Mouse (Mus musculus): ENCODE results near the gene Zc3h10.

DNA sequence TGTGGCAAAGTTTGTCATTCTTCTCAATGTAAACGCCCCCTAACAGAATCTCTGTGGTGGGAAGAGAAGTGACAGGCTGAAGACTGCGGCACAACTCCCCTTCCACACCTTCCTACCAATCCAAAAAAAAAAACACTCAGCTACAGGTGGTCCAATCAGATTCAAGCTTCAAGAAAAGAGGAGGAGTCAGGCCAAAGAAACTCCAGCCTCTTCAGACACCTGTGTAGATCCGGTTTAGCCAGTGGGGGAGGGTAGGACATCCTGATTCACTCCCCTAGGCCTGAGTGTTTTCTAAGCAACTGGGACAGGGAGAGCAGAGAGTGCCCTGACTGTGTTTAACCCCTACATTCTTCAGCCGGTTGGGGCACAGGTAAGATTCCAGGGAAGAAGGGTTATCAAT is 36.8 kb upstream of the Zc3h10 start:
- TF ChIP-seq CTCF (IDR thresholded peaks at IDR 0.05; ENCODE audit: extremely low read depth, insufficient read depth, low read length), result no peak
- TF ChIP-seq POLR2A (IDR thresholded peaks at IDR 0.05; ENCODE audit: extremely low read depth, insufficient read depth, low read length), result no peak

Measured in cortical plate, adult 2 months (tissue).